Mouse (Mus musculus) T-cell, adult 2 months (primary cell): ENCODE results near the gene A430089I19Rik.
"Not testable (repeated sequence)": the region's sequence is repeated elsewhere in the genome, so short reads cannot be mapped to it uniquely, and the experiment has no call there.

Experiments used
- DNase-seq: peaks from one replicate; pipeline ENCODE4 v3.0.0; 2022; ENCODE audit warnings: low spot score

The A430089I19Rik gene

DNA sequence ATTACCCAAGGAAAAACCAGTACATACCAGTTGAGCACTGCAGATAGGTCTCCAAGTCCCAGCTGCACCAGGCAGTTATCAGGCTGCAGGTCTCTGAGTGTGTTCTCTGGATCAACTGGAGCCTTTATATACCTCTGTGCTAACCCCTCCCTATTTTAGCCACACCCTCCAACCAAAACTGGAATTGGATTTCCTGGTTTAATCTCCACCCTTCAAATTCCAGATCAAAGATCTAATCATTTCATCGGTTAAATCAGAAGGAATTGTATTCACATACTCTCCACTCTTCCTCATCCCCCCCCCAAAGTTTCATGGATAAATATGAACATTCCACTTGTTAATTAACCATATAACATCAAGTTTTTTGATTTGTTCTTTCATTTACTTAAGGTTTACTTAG is at the start of gene A430089I19Rik:
A430089I19Rik (minus strand) TSS at position 101 of the 400 bp plus-strand sequence.
- not testable (repeated sequence) for DNase-seq

DNA sequence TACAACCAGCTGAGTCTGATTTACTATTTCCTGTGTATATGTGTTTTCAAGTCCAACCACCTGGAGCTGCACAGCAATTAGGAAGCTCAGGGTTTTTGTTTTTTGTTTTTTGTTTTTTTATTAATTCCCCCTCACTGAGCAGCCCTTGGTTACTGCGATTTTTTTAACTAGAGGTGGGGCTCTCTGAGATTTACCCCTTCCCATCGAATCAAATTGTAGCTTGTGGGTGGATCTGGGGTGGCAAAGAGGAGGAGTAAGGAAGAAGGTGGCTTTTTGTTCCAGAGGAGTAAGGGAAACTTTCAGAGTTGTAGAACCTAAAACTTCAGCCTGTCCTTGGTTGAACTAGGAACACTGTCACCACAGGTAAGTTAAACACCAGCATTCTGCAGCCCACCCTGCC is 32.9 kb upstream of the A430089I19Rik start, which contains the start of gene AA792892:
AA792892 (plus strand) TSS at position 301 of the 400 bp plus-strand sequence.
- not testable (repeated sequence) for DNase-seq

DNA sequence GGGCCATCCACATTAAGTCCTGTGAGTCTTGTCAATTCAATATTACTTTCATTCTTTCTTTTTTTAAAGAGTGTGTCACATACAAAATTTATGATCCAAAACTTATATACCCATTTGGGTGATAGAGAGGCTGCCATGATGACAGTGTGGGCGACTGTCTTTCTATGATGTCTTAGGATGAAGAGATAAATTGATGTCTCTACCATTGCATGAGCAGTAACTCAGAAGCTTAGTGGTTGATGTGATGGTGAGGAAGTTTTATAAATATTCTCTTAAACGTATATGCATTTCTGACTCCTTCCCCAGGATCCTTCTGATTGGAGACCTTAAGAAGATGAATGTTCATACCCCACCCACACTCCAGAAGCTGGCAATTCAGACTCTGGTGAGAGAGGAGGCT is 7.5 kb upstream of the A430089I19Rik start, which contains the start of gene Gm6502:
Gm6502 (plus strand) TSS at position 301 of the 400 bp plus-strand sequence.
- not testable (repeated sequence) for DNase-seq
